Mouse (Mus musculus) cerebellum, adult 11-12 months (tissue): ENCODE measurements at regions not wholly inside any gene's neighbourhood (a gene's known extent, or its start where the extent isn't known, plus 50 kb on each side); places are given as distances from the start of the nearest gene placed in this dataset.

ENCODE experiments used
- DNase-seq: peaks from one replicate; pipeline ENCODE4 v3.0.0; 2022

DNA sequence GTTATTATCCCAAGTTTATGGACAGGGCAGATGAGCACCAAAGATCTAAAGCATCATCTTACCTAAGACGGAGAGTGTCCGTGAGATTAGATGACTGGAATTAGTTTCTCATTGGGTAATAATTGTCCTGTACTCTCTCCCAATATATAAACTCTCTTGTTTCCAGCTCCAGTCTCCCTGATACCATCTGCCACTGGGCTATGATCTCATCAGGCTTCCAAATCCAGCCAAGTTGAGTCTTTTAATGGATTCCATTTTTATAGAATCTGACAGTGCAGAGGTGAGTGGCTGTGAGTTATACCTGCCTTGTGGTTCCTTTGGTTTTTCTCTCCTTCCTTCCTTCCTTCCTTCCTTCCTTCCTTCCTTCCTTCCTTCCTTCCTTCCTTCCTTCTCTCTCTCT, 63.1 kb downstream of the Tas2r118 start:
- peak; percentile 62 for DNase-seq
